Mouse (Mus musculus) lung, postnatal 0 days (tissue): ENCODE results near the gene Nfkbie.

Experiments
- CTCF ChIP-seq: IDR thresholded peaks from 2 replicates; pipeline ENCODE4 v1.5.1; 2016; ENCODE audit warnings: antibody characterized with exemption, mild to moderate bottlenecking
- EP300 ChIP-seq: IDR thresholded peaks from 2 replicates; pipeline ENCODE4 v1.6.1; 2016; ENCODE audit warnings: antibody characterized with exemption, mild to moderate bottlenecking, control low read depth

- TF ChIP-seq CTCF: no peak
- TF ChIP-seq EP300: no peak
Measured at GRCm38 (mm10) chr17:45530346-45530782, 25.1 kb upstream of the Nfkbie start.
